Mouse (Mus musculus) heart, embryonic 15.5 days (tissue): ENCODE measurements around the gene Etv6. TPM values are rescaled to one million over a fixed set of nuclear protein-coding genes. Genes with fewer than 3 reads are reported as not detected.

Source experiments
- ATAC-seq: fragments of 200-750 bp; cut with Nextera tagmentation; replicated peaks from 2 replicates; pipeline ENCODE4 v1.8.0; 2017; ENCODE audit warnings: low read depth, moderate TSS enrichment; ENCODE audit not compliant: insufficient number of reproducible peaks, insufficient read depth, low FRiP score
- H3K27ac ChIP-seq: fragments of 300-500 bp; sonication (generic); 2 replicates; pipeline ENCODE4 v1.5.1; 2015; ENCODE audit warnings: mild to moderate bottlenecking, inconsistent platforms
- H3K27me3 ChIP-seq: fragments of 300-500 bp; sonication (generic); 2 replicates; pipeline ENCODE4 v1.6.1; 2015; ENCODE audit warnings: inconsistent platforms
- H3K36me3 ChIP-seq: fragments of 300-500 bp; sonication (generic); 2 replicates; pipeline ENCODE4 v1.6.1; 2015; ENCODE audit warnings: mild to moderate bottlenecking, inconsistent platforms
- H3K4me1 ChIP-seq: fragments of 300-500 bp; sonication (generic); replicated peaks from 2 replicates; pipeline ENCODE4 v1.6.1; 2015; ENCODE audit warnings: inconsistent platforms
- H3K4me2 ChIP-seq: fragments of 300-500 bp; sonication (generic); 2 replicates; pipeline ENCODE4 v1.6.1; 2015; ENCODE audit warnings: inconsistent platforms, mild to moderate bottlenecking, moderate library complexity
- H3K4me3 ChIP-seq: fragments of 300-500 bp; sonication (generic); 2 replicates; pipeline ENCODE4 v1.5.1; 2015; ENCODE audit warnings: mild to moderate bottlenecking, inconsistent platforms
- H3K9ac ChIP-seq: fragments of 300-500 bp; sonication (generic); 2 replicates; pipeline ENCODE4 v1.6.1; 2015; ENCODE audit warnings: mild to moderate bottlenecking, inconsistent platforms
- H3K9me3 ChIP-seq: fragments of 300-500 bp; sonication (generic); replicated peaks from 2 replicates; pipeline ENCODE4 v1.6.1; 2016; ENCODE audit warnings: inconsistent platforms
- WGBS: fragments of 180-500 bp; shearing (Covaris S2); methylation state at CpG from one replicate; pipeline ENCODE4 v1.1.7; 2015; ENCODE audit warnings: mixed read lengths; 5-methylcytosine and 5-hydroxymethylcytosine counted together
- polyA plus RNA-seq: library from polyadenylated mRNA; unstranded; fragments of >200 nt; fragmentation: Nextera tagmentation; extraction: Ambion mirVana; gene quantifications from 2 replicates; pipeline ENCODE4 v1.2.1, GENCODE M21; 2015

The Etv6 gene
- polyA plus RNA-seq, 1 experiment from 2014 or later, result 9.9 TPM

- Histone ChIP-seq H3K27ac (no peak overlapping the region), H3K9me3 (no peaks in the 10 kb centered on the region), H3K27me3 (no peaks in the 10 kb centered on the region), H3K4me1 (peaks cover 30% of the 10 kb centered on the region), H3K36me3 (0 out of 2 replicates have a peak, but pooled peaks cover 4% of the 10 kb centered on the region), H3K4me3 (no peak overlapping the region), H3K4me2 (no peak overlapping the region), H3K9ac (no peak overlapping the region)
- ATAC-seq, result no peak
- 52% methylated on average over 6 of the region's 6 CpGs for WGBS
Observed at GRCm38 (mm10) chr6:134157533-134158115, 122.1 kb downstream of the Etv6 start.

GRCm38 (mm10) chr6:134158201-134158600 is 122.7 kb downstream of the Etv6 start:
- Histone ChIP-seq H3K4me3 (no peak overlapping the region), H3K4me1 (peaks cover 29% of the 10 kb centered on the region), H3K9ac (no peak overlapping the region), H3K9me3 (no peaks in the 10 kb centered on the region), H3K27me3 (no peaks in the 10 kb centered on the region), H3K4me2 (no peak overlapping the region), H3K27ac (no peak overlapping the region), H3K36me3 (0 out of 2 replicates have a peak, but pooled peaks cover 4% of the 10 kb centered on the region)
- ATAC-seq, result no peak
- 67% methylated on average over 2 of the region's 2 CpGs for WGBS

- Histone ChIP-seq H3K4me1 (peaks cover 34% of the 10 kb centered on the region), H3K9me3 (no peaks in the 10 kb centered on the region), H3K4me2 (no peak overlapping the region), H3K36me3 (0 out of 2 replicates have a peak, but pooled peaks cover 4% of the 10 kb centered on the region), H3K9ac (no peak overlapping the region), H3K27me3 (no peaks in the 10 kb centered on the region), H3K27ac (no peak overlapping the region), H3K4me3 (no peak overlapping the region)
- no peak for ATAC-seq
- 52% methylated on average over 4 of the region's 4 CpGs for WGBS
Observed at GRCm38 (mm10) chr6:134159672-134160071, 124.2 kb downstream of the Etv6 start.

- peaks cover 38% of the 10 kb centered on the region for H3K4me1 ChIP-seq
- no peaks in the 10 kb centered on the region for H3K9me3 ChIP-seq
- no peak for ATAC-seq
- no peaks in the 10 kb centered on the region for H3K27me3 ChIP-seq
- H3K27ac ChIP-seq, result no peak overlapping the region
- 0 out of 2 replicates have a peak, but pooled peaks cover 4% of the 10 kb centered on the region for H3K36me3 ChIP-seq
- no peak overlapping the region for H3K9ac ChIP-seq
- H3K4me3 ChIP-seq, result no peak overlapping the region
- no peak overlapping the region for H3K4me2 ChIP-seq
- WGBS, result 56% methylated on average over 13 of the region's 13 CpGs
Observed at GRCm38 (mm10) chr6:134161040-134161439, 125.5 kb downstream of the Etv6 start.

- peaks cover 28% of the 10 kb centered on the region for H3K4me1 ChIP-seq
- H3K4me3 ChIP-seq, result no peak overlapping the region
- H3K27me3 ChIP-seq, result no peaks in the 10 kb centered on the region
- 80% methylated on average over 1 of the region's 1 CpGs for WGBS
- no peak for ATAC-seq
- H3K27ac ChIP-seq, result no peak overlapping the region
- no peak overlapping the region for H3K4me2 ChIP-seq
- no peak overlapping the region for H3K9ac ChIP-seq
- H3K36me3 ChIP-seq, result 0 out of 2 replicates have a peak, but pooled peaks cover 4% of the 10 kb centered on the region
- H3K9me3 ChIP-seq, result no peaks in the 10 kb centered on the region
Observed at GRCm38 (mm10) chr6:134163346-134163745, 127.8 kb downstream of the Etv6 start.

GRCm38 (mm10) chr6:134164356-134164755 is 128.9 kb downstream of the Etv6 start:
- H3K9me3 ChIP-seq, result no peaks in the 10 kb centered on the region
- H3K4me3 ChIP-seq, result no peak overlapping the region
- H3K4me1 ChIP-seq, result peaks cover 32% of the 10 kb centered on the region
- no peak for ATAC-seq
- no peak overlapping the region for H3K27ac ChIP-seq
- H3K4me2 ChIP-seq, result no peak overlapping the region
- H3K36me3 ChIP-seq, result 0 out of 2 replicates have a peak, but pooled peaks cover 4% of the 10 kb centered on the region
- H3K9ac ChIP-seq, result no peak overlapping the region
- no peaks in the 10 kb centered on the region for H3K27me3 ChIP-seq
- 72% methylated on average over 8 of the region's 8 CpGs for WGBS

- Histone ChIP-seq H3K36me3 (0 out of 2 replicates have a peak, but pooled peaks cover 4% of the 10 kb centered on the region), H3K27me3 (no peaks in the 10 kb centered on the region), H3K4me3 (no peak overlapping the region), H3K9me3 (no peaks in the 10 kb centered on the region), H3K9ac (no peak overlapping the region), H3K4me1 (peaks cover 38% of the 10 kb centered on the region), H3K4me2 (no peak overlapping the region), H3K27ac (peak overlapping the region; percentile 27)
- no peak for ATAC-seq
- WGBS, result 54% methylated on average over 8 of the region's 8 CpGs
Observed at GRCm38 (mm10) chr6:134165012-134165411, 129.5 kb downstream of the Etv6 start.

- Histone ChIP-seq H3K9me3 (no peaks in the 10 kb centered on the region), H3K4me2 (no peak overlapping the region), H3K36me3 (no peaks in the 10 kb centered on the region), H3K27ac (no peak overlapping the region), H3K9ac (no peak overlapping the region), H3K27me3 (no peaks in the 10 kb centered on the region), H3K4me1 (peaks cover 55% of the 10 kb centered on the region), H3K4me3 (no peak overlapping the region)
- no peak for ATAC-seq
- WGBS, result 60% methylated on average over 5 of the region's 5 CpGs
Observed at GRCm38 (mm10) chr6:134167963-134168362, 132.5 kb downstream of the Etv6 start.

- Histone ChIP-seq H3K9ac (no peak overlapping the region), H3K27me3 (no peaks in the 10 kb centered on the region), H3K4me2 (no peak overlapping the region), H3K27ac (no peak overlapping the region), H3K9me3 (no peaks in the 10 kb centered on the region), H3K4me3 (no peak overlapping the region), H3K36me3 (no peaks in the 10 kb centered on the region), H3K4me1 (peaks cover 58% of the 10 kb centered on the region)
- 86% methylated on average over 11 of the region's 11 CpGs for WGBS
- no peak for ATAC-seq
Observed at GRCm38 (mm10) chr6:134168799-134169198, 133.3 kb downstream of the Etv6 start.

- Histone ChIP-seq H3K9ac (no peak overlapping the region), H3K4me1 (peaks cover 63% of the 10 kb centered on the region), H3K4me2 (no peak overlapping the region), H3K4me3 (no peak overlapping the region), H3K9me3 (no peaks in the 10 kb centered on the region), H3K27ac (peak overlapping the region; percentile 46; the same call in 1 of the 2 replicates), H3K27me3 (no peaks in the 10 kb centered on the region), H3K36me3 (no peaks in the 10 kb centered on the region)
- 37% methylated on average over 1 of the region's 1 CpGs for WGBS
- ATAC-seq, result no peak
Observed at GRCm38 (mm10) chr6:134171235-134171634, 135.7 kb downstream of the Etv6 start.

- no peaks in the 10 kb centered on the region for H3K9me3 ChIP-seq
- ATAC-seq, result no peak
- 58% methylated on average over 17 of the region's 17 CpGs for WGBS
- peak overlapping the region; percentile 46 for H3K27ac ChIP-seq
- H3K4me2 ChIP-seq, result peak overlapping the region; percentile 6; the same call in 1 of the 2 replicates
- no peak overlapping the region for H3K4me3 ChIP-seq
- peaks cover 67% of the 10 kb centered on the region for H3K4me1 ChIP-seq
- H3K36me3 ChIP-seq, result no peaks in the 10 kb centered on the region
- H3K27me3 ChIP-seq, result no peaks in the 10 kb centered on the region
- no peak overlapping the region for H3K9ac ChIP-seq
Observed at GRCm38 (mm10) chr6:134171906-134172728, 136.6 kb downstream of the Etv6 start.
